Mouse (Mus musculus): ENCODE results near the gene Asic3.

The Asic3 gene

DNA sequence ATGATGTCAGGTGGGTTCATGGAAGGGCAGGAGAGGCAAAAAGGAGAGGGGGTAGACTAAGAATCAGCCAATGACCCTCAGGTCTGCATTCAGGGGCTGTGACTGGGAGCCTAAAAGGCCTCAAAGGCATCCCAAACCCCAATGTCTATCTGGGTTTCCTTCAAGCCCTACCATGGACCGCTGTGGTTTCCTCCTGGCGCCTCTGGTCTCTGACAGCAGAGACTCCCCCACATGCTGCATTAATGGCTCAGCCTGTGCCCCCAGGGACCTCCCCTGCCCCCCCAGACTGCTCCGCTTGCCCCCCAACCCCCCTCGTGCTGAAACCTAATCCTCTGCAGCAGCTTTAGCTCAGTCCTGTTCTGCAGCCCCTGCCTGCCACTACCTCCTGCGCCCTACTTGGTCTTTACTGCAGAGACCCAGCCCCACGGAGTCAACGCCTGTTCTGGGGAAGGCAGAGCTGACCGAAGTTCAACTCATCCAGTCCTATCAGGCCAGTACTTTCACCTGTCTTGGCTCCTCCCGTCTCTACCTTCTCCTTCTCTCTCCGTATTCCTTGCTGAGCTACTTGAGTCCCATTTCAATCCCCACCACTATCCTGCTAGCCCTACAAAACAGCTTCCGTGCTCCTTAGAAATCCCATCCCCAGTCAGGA is at the start of gene Asic3:
Gene Asic3 (plus strand): TSS at position 351 of the 652 bp plus-strand sequence.
- no peak for DNase-seq

GRCm38 (mm10) chr5:24363467-24363866 is 49.7 kb upstream of the Asic3 start:
- no peak for DNase-seq

- DNase-seq: no peak
Measured at GRCm38 (mm10) chr5:24364061-24364460, 49.1 kb upstream of the Asic3 start.

DNA sequence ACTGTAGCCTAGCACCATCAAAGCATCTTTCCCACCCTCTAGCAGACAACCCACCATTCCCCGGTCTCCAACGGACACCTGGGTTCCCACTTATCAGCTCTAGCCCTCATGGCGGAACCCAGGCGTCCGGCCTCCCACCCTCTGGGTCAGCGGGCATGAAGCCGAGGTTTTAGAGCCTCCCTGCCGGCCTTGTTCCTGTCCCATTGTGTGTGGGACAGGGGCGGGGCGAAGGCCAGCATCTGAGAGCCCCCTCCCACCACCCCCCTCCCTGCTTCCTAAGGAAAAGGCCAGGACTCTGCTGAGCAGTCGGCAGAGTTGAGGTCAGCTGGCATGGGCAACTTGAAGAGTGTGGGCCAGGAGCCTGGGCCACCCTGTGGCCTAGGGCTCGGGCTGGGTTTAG is 48.7 kb upstream of the Asic3 start, which contains the start of gene Nos3:
Gene Nos3 (plus strand): TSS at position 303 of the 400 bp plus-strand sequence.
- no peak for DNase-seq

- no peak for DNase-seq
Measured at GRCm38 (mm10) chr5:24364963-24365362, 48.2 kb upstream of the Asic3 start.

- DNase-seq: no peak
Measured at GRCm38 (mm10) chr5:24365528-24365927, 47.7 kb upstream of the Asic3 start.

DNA sequence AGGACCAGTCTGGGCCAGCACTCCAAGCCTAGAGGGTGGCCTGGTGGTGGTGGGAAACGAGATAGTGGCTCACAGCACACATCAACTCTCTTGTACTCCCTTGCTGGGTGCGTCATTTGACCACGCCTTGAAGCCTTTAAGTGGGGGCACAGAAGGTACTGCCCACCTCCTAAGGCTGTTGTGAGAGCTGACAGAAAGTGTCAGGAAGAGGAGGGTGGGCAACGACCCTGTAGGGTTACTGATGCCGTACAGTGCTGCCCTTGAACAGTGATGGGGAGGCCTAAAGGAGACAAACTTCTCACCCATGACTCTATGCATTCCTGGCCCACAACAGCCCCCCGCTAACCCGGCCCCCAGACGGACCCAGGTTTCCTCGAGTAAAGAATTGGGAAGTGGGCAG is 46.8 kb upstream of the Asic3 start:
- DNase-seq: no peak

DNA sequence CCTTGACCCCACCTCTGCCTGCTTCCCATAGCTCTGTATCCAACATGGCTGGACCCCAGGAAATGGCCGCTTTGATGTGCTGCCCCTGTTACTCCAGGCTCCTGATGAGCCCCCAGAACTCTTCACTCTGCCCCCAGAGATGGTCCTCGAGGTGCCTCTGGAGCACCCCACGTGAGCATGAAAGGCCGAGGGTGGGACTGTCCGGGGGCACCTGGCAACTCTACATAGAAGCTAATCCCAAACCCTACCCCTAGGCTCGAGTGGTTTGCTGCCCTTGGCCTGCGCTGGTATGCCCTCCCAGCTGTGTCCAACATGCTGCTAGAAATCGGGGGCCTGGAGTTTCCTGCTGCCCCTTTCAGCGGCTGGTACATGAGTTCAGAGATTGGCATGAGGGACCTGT is 43.4 kb upstream of the Asic3 start:
- DNase-seq: no peak

DNA sequence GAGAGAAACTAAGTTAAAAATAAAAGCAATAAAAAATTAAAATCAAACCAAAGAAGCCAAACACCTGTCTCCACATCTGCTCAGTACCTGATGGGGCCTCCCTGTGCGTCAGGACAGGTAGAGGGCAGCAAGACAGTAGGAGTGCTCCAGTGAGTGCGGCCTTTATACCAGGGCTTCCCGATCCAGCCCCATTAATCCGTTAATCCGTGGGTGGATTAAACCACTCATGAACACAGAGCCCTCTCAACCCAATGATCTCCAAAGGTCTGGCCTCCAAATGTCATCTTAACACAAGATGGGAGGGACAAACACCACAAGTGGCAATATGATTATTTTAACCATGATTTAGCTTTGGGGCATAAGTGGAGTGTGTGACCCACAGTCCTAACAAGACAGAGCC is 39.4 kb upstream of the Asic3 start:
- DNase-seq: no peak

DNA sequence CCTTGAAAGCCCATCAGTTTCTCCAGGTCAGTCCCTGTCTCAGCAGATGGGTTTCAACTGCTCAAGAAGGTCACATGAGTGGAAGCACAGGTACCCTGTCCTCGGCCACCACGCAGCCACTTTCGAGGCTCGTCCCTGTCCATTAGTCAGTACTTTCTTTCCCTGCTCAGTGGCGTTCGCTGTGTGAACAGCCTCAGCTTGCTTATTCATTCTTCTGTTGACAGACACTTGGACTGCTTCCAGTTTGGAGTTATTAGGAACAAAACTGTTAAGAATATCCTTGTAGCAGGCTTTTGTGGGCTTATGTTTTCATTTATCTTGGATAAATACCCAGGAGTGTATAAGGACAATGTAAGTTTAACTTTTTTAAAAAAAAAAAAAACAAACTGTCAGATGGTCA is 39.0 kb upstream of the Asic3 start:
- DNase-seq: no peak

DNA sequence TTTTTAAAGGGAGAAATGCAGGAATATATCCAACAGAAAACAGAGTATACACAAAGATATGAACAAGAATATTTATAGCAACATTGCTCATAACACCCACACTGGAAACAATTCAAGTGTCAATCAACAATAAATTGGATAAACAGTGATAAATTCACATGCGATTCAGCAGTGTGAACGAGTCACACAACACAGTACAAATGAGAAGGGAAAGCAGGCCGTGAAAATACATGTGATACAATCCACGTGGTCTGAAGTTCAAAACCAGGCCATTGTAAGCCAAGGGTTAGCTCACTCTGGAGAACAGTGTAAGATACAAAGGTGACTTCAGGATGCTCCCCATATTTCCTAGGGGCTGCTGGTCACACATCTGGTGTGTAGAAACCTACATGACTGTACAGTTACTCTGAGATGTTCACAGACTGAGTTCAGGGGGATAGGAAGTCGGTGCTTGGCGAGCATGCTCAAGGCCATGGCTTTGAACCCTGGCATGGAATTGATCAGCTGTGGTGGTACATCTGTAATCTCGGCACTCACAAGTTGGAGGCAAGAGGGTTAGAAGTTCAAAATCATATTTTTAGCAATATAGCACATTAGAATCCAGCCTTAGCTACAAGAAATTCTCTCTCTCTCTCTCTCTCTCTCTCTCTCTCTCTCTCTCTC is 38.4 kb upstream of the Asic3 start:
- DNase-seq: no peak

GRCm38 (mm10) chr5:24378700-24379099 is 34.5 kb upstream of the Asic3 start:
- no peak for DNase-seq

DNA sequence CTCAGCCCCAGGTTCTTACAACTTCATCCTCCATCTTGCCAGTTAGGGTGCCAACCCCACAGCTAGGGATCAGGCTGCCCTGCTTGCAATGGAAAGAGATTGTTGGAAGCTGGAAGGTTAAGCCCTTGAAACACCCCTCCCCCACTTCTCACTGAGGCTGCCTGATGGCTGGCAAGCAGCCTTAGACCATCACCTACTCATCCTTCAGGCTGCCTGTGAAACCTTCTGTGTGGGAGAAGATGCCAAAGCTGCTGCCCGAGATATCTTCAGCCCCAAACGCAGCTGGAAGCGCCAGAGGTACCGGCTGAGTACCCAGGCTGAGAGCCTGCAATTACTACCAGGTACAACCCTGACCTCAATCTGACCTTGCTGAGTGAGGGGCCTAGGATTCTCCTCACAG is 33.7 kb upstream of the Asic3 start:
- peak in 1 of 2 experiments; percentile 50 for DNase-seq

DNA sequence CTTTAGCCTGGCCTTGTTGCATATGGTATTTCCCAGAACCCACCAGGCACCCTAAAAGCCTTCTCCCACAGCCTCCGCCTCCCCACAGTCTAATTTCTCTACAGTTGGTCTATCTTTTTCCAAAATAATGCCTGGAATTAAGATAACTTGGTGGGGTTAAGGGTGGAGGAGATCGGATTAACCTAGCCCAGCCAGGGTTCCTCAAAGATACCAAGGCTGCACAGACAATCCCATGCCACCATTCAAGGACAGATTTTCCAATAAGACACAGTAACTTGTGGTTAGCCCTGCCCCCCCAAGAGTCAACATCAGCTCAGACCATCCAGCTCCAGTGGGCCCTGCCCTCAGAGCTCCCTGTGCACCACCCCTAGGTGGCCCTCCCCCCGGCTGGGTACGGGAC is 32.7 kb upstream of the Asic3 start:
- no peak for DNase-seq

GRCm38 (mm10) chr5:24381486-24381885 is 31.7 kb upstream of the Asic3 start:
- no peak for DNase-seq

DNA sequence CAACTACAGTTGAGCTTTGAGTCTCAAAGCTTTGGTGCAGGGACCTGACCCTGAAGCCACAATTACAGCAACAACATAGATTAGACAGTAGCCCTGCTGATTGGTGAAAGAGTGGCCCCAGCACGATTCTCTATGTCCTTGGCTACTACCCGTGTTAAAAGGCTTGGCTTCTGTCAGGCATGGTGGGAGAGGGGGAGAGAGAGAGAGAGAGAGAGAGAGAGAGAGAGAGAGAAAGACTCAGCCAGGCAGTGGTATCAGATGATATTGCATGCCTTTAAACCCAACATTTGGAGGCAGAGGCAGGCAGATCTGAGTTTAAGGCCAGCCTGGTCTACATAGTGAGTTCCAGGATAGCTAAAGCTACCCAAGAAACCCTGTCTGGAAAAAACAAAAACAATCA is 31.2 kb upstream of the Asic3 start:
- DNase-seq: no peak

DNA sequence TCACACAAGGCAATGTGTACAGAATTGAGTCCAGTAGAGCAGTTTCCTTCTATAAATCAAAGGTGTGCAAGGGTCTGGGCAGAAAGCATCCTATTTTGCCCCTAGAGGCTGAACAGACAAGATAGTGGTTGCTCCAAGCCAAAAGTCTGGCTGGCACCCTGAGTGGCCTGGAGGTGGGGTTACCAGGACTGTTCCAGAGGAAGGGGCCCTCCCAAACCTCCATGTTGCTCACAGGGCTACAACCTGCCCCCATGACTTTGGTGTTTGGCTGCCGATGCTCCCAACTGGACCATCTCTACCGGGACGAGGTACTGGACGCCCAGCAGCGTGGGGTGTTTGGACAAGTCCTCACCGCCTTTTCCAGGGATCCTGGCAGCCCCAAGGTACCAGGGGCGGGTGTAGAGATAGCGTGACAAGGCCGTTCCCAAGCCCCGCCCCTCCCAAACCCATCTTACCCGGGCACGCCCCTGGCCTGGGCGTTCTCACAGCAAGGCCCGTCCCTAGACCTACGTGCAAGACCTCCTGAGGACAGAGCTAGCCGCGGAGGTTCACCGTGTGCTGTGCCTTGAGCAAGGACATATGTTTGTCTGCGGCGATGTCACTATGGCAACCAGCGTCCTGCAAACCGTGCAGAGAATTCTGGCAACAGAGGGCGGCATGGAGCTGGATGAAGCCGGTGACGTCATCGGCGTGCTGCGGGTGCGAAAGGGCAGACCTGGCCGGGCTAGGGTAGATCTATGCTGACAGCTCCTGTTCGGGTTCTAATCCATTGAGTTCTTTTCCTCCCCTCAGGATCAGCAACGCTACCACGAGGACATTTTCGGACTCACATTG is 29.9 kb upstream of the Asic3 start:
- peak; percentile 98 for DNase-seq

- no peak for DNase-seq
Measured at GRCm38 (mm10) chr5:24384407-24384806, 28.8 kb upstream of the Asic3 start.

DNA sequence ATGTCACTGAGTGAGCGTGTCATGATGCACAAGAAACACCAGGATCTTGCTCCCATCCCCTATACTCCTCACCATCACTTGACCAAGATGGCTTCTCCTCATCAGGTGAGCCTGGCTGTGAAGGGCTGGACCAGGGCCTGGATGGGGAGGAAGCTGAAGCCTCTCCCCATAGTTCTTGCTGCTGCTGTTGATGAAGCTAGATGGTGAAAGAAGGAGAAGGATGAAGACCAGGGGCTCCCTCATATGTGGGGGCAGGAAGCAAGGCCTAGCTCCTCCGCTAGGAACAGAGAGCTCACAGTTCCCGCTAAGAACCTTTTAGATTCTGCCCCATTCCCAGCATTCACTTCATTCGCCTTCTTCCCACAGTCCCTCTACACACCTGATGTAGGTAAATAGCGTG is 27.8 kb upstream of the Asic3 start:
- DNase-seq: no peak

DNA sequence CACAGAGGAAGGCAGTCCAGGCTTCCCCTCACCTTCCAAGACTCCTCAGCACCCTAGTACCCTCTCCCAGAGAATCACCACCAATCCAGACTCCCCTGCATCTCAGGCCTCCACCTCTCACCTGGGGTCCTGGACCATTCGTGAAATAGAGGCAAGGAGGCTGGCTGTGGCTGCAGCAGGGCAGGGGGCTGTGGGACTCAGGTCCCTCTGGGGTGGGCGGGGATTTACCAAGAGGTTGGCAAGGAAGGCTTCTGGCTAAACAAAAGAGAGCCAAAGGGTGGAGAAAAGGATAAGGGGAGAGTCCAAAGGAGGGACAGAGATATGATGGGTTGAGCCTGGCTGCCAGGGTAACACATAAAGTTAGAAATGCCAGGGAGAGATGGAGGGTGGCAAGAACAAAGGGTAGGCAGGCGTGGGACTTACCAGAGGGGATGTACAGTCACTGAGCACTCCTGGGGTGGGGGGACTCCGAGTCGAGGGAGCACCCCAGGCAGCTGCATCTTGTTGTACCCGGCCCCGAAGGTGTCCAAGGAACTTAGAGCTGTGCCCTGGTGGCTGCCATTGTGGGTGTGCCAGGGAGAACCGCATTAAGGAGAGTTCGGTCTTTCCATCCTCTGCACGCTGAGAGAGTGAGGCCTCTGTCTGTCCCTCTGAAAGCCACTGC is 27.2 kb upstream of the Asic3 start:
- no peak for DNase-seq

DNA sequence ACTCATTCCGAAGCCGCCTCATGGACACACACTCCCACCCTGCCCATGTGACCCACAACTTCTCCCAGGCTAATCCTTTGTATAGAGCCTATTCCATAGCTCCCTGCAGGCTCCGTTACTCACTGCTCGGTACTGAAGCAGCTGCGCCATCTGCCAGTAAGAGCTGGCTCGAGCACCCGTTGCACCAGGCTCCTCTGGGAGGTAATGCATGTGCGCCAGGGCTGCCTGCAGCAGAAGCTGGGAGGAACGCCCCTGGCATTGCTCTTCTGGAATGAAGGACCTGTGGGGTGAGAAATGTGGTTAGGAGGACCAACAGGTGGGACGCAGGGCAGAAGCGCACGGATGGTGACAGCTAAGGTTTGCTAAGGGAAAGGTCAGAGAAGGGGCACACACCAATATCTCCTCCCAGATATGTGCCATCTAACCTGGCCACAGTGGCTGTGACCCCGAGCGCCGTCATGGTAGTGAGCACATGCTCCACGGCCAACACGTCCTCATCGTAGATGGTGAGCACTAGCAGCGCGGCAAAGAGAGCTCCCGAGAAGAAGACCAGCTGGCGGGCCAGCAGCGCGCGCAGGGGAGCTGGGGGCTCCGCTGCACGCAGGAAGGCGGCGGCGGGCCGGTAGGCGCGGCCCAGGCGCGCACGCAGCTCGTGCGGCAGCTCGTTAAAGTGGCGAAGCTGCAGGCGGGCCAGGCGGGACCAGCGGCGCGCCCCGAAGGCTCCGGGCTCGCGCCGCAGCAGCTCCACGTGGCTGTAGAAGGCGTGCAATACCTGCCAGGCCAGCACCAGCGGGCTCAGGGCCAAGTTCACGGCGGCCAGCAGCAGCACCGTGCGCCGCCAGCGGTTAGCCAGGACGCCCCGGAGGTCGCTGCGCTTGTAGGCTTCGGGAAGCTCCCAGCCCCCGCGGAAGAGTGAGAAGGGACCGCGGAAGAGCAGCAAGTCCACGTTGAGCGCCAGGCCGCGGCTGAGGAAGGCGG is 25.6 kb upstream of the Asic3 start:
- peak; percentile 45 to 64 for DNase-seq
